Mouse (Mus musculus): ENCODE measurements around the gene Gm9508. TPM values are rescaled to one million over a fixed set of nuclear protein-coding genes. Genes with fewer than 3 reads are reported as not detected.
"Not testable (repeated sequence)": the region's sequence is repeated elsewhere in the genome, so short reads cannot be mapped to it uniquely, and the experiment has no call there.

Gene Gm9508
- total RNA-seq, 2 experiments from 2014 or later: not detected

GRCm38 (mm10) chr10:77709831-77710230 lies 12.8 kb upstream of the Gm9508 start:
- H3K27ac ChIP-seq: no peak overlapping the region
- no peak overlapping the region for H3K4me3 ChIP-seq
- intact Hi-C loops (cut with DNase I): no loop called here
- peak; percentile 38 for TF ChIP-seq CTCF (IDR thresholded peaks at IDR 0.05)
- no peak for DNase-seq (ENCODE audit: extremely low spot score in 1 of 2, low spot score in 2 of 2)

- no peak for DNase-seq (ENCODE audit: extremely low spot score in 1 of 2, low spot score in 2 of 2)
- no peak within 1 kb of the TSS for H3K27ac ChIP-seq
- TF ChIP-seq CTCF (IDR thresholded peaks at IDR 0.05): no peak
- intact Hi-C loops (cut with DNase I): no loop called here
- no peak within 1 kb of the TSS for H3K4me3 ChIP-seq
Observed at GRCm38 (mm10) chr10:77706326-77706725, 9.3 kb upstream of the Gm9508 start, which contains the start of gene Gm10272. Gm10272 (plus strand) TSS chr10:77706626.

GRCm38 (mm10) chr10:77690356-77690807 lies 6.7 kb downstream of the Gm9508 start, which contains the start of gene Gm19402:
Gm19402 (minus strand) TSS chr10:77690757.
- DNase-seq (ENCODE audit: extremely low spot score in 1 of 2, low spot score in 2 of 2); intact Hi-C loops (cut with DNase I); H3K4me3 ChIP-seq; H3K27ac ChIP-seq: not testable (repeated sequence)

- no peak for DNase-seq (ENCODE audit: extremely low spot score in 1 of 2, low spot score in 2 of 2)
- no peak for TF ChIP-seq CTCF (IDR thresholded peaks at IDR 0.05)
Observed at GRCm38 (mm10) chr10:77687021-77687420, 10.0 kb downstream of the Gm9508 start.

GRCm38 (mm10) chr10:77685895-77686664 lies 11.0 kb downstream of the Gm9508 start, which contains the start of gene Tspear:
Tspear (plus strand) TSS chr10:77686569.
- TF ChIP-seq CTCF (IDR thresholded peaks at IDR 0.05): no peak; the same call in 1 of the 2 replicates
- DNase-seq (ENCODE audit: extremely low spot score in 1 of 2, low spot score in 2 of 2): no peak
- Histone ChIP-seq H3K4me3 (no peak within 1 kb of the TSS), H3K27ac (no peak within 1 kb of the TSS)
- intact Hi-C loops (cut with DNase I): no loop called here

More at GRCm38 (mm10) chr10:77687021-77687420, 10.0 kb downstream of the Gm9508 start:
- no peak overlapping the region for H3K27ac ChIP-seq
- intact Hi-C loops (cut with DNase I): no loop called here
- no peak overlapping the region for H3K4me3 ChIP-seq

GRCm38 (mm10) chr10:77684181-77684580 lies 12.9 kb downstream of the Gm9508 start:
- intact Hi-C loops (cut with DNase I): no loop called here
- no peak for DNase-seq (ENCODE audit: extremely low spot score in 1 of 2, low spot score in 2 of 2)
- H3K27ac ChIP-seq: no peak overlapping the region
- no peak overlapping the region for H3K4me3 ChIP-seq
- no peak for TF ChIP-seq CTCF (IDR thresholded peaks at IDR 0.05)

GRCm38 (mm10) chr10:77682994-77683393 lies 14.0 kb downstream of the Gm9508 start:
- H3K27ac ChIP-seq: no peak overlapping the region
- intact Hi-C loops (cut with DNase I): no loop called here
- no peak for TF ChIP-seq CTCF (IDR thresholded peaks at IDR 0.05)
- no peak overlapping the region for H3K4me3 ChIP-seq
- DNase-seq (ENCODE audit: extremely low spot score in 1 of 2, low spot score in 2 of 2): no peak

GRCm38 (mm10) chr10:77677562-77677961 lies 19.5 kb downstream of the Gm9508 start:
- DNase-seq (ENCODE audit: extremely low spot score in 1 of 2, low spot score in 2 of 2): no peak
- no peak overlapping the region for H3K27ac ChIP-seq
- H3K4me3 ChIP-seq: no peak overlapping the region
- intact Hi-C loops (cut with DNase I): no loop called here
- no peak for TF ChIP-seq CTCF (IDR thresholded peaks at IDR 0.05)

- no peak overlapping the region for H3K4me3 ChIP-seq
- H3K27ac ChIP-seq: no peak overlapping the region
- intact Hi-C loops (cut with DNase I): no loop called here
- DNase-seq (ENCODE audit: extremely low spot score in 1 of 2, low spot score in 2 of 2): no peak
- TF ChIP-seq CTCF (IDR thresholded peaks at IDR 0.05): no peak
Observed at GRCm38 (mm10) chr10:77673765-77674164, 23.3 kb downstream of the Gm9508 start.

- no peak for TF ChIP-seq CTCF (IDR thresholded peaks at IDR 0.05)
- Histone ChIP-seq H3K27ac (no peak overlapping the region), H3K4me3 (no peak overlapping the region)
- intact Hi-C loops (cut with DNase I): no loop called here
- no peak for DNase-seq (ENCODE audit: extremely low spot score in 1 of 2, low spot score in 2 of 2)
Observed at GRCm38 (mm10) chr10:77671519-77671918, 25.5 kb downstream of the Gm9508 start.

- no peak overlapping the region for H3K27ac ChIP-seq
- H3K4me3 ChIP-seq: no peak overlapping the region
- DNase-seq (ENCODE audit: extremely low spot score in 1 of 2, low spot score in 2 of 2): no peak
- no peak for TF ChIP-seq CTCF (IDR thresholded peaks at IDR 0.05)
- intact Hi-C loops (cut with DNase I): no loop called here
Observed at GRCm38 (mm10) chr10:77670710-77671109, 26.3 kb downstream of the Gm9508 start.

- no peak overlapping the region for H3K4me3 ChIP-seq
- no peak for TF ChIP-seq CTCF (IDR thresholded peaks at IDR 0.05)
- DNase-seq (ENCODE audit: extremely low spot score in 1 of 2, low spot score in 2 of 2): no peak
- intact Hi-C loops (cut with DNase I): no loop called here
- no peak overlapping the region for H3K27ac ChIP-seq
Observed at GRCm38 (mm10) chr10:77667402-77667801, 29.6 kb downstream of the Gm9508 start.

GRCm38 (mm10) chr10:77666342-77666741 lies 30.7 kb downstream of the Gm9508 start:
- no peak overlapping the region for H3K4me3 ChIP-seq
- TF ChIP-seq CTCF (IDR thresholded peaks at IDR 0.05): no peak
- intact Hi-C loops (cut with DNase I): no loop called here
- DNase-seq (ENCODE audit: extremely low spot score in 1 of 2, low spot score in 2 of 2): no peak
- H3K27ac ChIP-seq: no peak overlapping the region
